Mouse (Mus musculus): ENCODE measurements around the gene Eif5a2. TPM values are rescaled to one million over a fixed set of nuclear protein-coding genes. Genes with fewer than 3 reads are reported as not detected.
A peak's percentile ranks its signal among the peaks of the same experiment; 100 is the strongest.

Eif5a2 gene
- total RNA-seq, 2 experiments from 2014 or later = 1.0 to 1.6 TPM

GRCm38 (mm10) chr3:28808039-28808643 lies 27.1 kb downstream of the Eif5a2 start:
- no peak for ATAC-seq (replicated peaks; ENCODE audit: poor library complexity, severe bottlenecking)

- ATAC-seq (replicated peaks; ENCODE audit: poor library complexity, severe bottlenecking) = no peak
Observed at GRCm38 (mm10) chr3:28811441-28811840, 30.4 kb downstream of the Eif5a2 start.

- ATAC-seq (replicated peaks; ENCODE audit: poor library complexity, severe bottlenecking) = peak; percentile 86
Observed at GRCm38 (mm10) chr3:28814361-28814760, 33.3 kb downstream of the Eif5a2 start.

- no peak for ATAC-seq (replicated peaks; ENCODE audit: poor library complexity, severe bottlenecking)
Observed at GRCm38 (mm10) chr3:28816010-28816540, 35.0 kb downstream of the Eif5a2 start.

- no peak for ATAC-seq (replicated peaks; ENCODE audit: poor library complexity, severe bottlenecking)
Observed at GRCm38 (mm10) chr3:28826272-28826671, 45.2 kb downstream of the Eif5a2 start.

GRCm38 (mm10) chr3:28827605-28828004 lies 46.5 kb downstream of the Eif5a2 start:
- ATAC-seq (replicated peaks; ENCODE audit: poor library complexity, severe bottlenecking) = no peak

- no peak for ATAC-seq (replicated peaks; ENCODE audit: poor library complexity, severe bottlenecking)
Observed at GRCm38 (mm10) chr3:28829454-28829853, 48.4 kb downstream of the Eif5a2 start.

GRCm38 (mm10) chr3:28836796-28837371 lies 55.8 kb downstream of the Eif5a2 start:
- no peak for ATAC-seq (replicated peaks; ENCODE audit: poor library complexity, severe bottlenecking)

GRCm38 (mm10) chr3:28841886-28842649 lies 61.0 kb downstream of the Eif5a2 start:
- ATAC-seq (replicated peaks; ENCODE audit: poor library complexity, severe bottlenecking) = no peak

GRCm38 (mm10) chr3:28843231-28843630 lies 62.2 kb downstream of the Eif5a2 start:
- ATAC-seq (replicated peaks; ENCODE audit: poor library complexity, severe bottlenecking) = no peak

- no peak for ATAC-seq (replicated peaks; ENCODE audit: poor library complexity, severe bottlenecking)
Observed at GRCm38 (mm10) chr3:28847115-28847514, 66.0 kb downstream of the Eif5a2 start.

Other genes starting within 250 kb of the Eif5a2 start
- gene Slc2a2, start 83.4 kb upstream of the Eif5a2 start, total RNA-seq (2014; fragmentation: Nextera tagmentation) = not detected in 2 replicates
- gene Slc2a2, start 83.4 kb upstream of the Eif5a2 start, total RNA-seq (2017) = 0.05 TPM in 1 of 2 replicates, not detected in the other
- 1,229 and 1,599 TPM in 2 replicates for gene Rpl22l1, start 24.2 kb downstream of the Eif5a2 start, total RNA-seq (2014; fragmentation: Nextera tagmentation)
- gene Rpl22l1, start 24.2 kb downstream of the Eif5a2 start, total RNA-seq (2017) = 165 and 196 TPM in 2 replicates
- not detected in 2 replicates for gene Gm1527, start 111.3 kb downstream of the Eif5a2 start, total RNA-seq (2014; fragmentation: Nextera tagmentation)
- not detected in 2 replicates for gene Gm1527, start 111.3 kb downstream of the Eif5a2 start, total RNA-seq (2017)

All from granulocyte monocyte progenitor cell, adult 5-6 weeks (primary cell).